Mouse (Mus musculus): ENCODE data around the gene Ptprh. TPM values are rescaled to one million over a fixed set of nuclear protein-coding genes. Genes with fewer than 3 reads are reported as not detected.

Gene Ptprh
- 0.17 TPM in 1 of 2 replicates, not detected in the other for polyA plus RNA-seq (2015; fragmentation: Nextera tagmentation; extraction: Ambion mirVana)

DNA sequence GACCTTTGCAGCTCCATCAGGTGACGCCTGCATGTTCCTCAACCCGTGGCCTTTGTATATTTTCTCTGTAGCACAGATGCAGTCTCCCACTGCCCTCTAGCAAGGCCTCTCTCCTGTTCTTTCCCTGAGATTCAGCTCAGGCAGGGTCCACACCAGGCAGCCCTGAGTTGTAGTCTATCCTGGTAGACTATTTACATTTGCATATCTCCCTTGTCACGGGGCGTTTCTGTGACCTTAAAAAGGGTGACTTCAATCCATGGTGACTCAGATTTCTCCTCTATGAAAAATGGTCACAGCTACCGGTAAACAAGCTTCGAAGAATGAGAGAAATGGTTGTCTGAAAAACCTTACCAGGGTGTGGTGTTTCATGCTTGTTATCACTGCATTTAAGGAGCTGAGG, at the start of gene Ptprh:
TSS of gene Ptprh (minus strand) at position 169 of the 400 bp plus-strand sequence.
- ATAC-seq (replicated peaks; ENCODE audit: extremely low read depth, insufficient read depth, low FRiP score) = no peak
- no peak within 1 kb of the TSS for H3K4me3 ChIP-seq (ENCODE audit: low read length)
- no peak within 1 kb of the TSS for H3K27ac ChIP-seq (ENCODE audit: low read length)
- H3K9ac ChIP-seq (ENCODE audit: low read length) = no peak within 1 kb of the TSS
- WGBS = 61% methylated on average over 6 of the region's 6 CpGs
- no peaks in the 10 kb centered on the region for H3K4me1 ChIP-seq (ENCODE audit: control insufficient read depth, insufficient read depth, low read length)
- H3K27me3 ChIP-seq (ENCODE audit: control insufficient read depth, insufficient read depth, low read length) = no peaks in the 10 kb centered on the region
- H3K4me2 ChIP-seq (ENCODE audit: low read depth, low read length) = no peak within 1 kb of the TSS
- no peaks in the 10 kb centered on the region for H3K36me3 ChIP-seq (ENCODE audit: control insufficient read depth, insufficient read depth)
- H3K9me3 ChIP-seq (replicated peaks; ENCODE audit: control insufficient read depth, low read length) = no peaks in the 10 kb centered on the region

DNA sequence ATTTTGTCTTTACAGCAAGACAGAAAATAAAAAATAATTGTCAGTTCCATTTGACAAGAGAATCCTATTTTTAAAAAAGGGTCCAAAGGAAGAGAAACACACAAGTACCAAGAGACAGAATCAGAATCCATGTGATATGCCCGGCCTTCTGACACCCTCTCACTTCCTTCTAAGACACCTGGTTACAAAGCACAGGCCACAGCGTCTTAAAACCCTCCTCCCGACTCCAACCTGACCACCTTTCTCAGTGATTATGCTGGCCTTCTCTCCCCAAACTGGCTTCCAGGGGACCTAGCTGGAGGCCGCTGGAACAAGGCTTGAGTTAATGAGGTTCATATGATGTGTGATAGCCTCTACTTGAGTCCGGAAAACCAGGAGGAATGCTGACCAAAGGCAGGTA, 49.5 kb upstream of the Ptprh start:
- peak overlapping the region; percentile 79 for H3K27ac ChIP-seq (ENCODE audit: low read length)
- no peaks in the 10 kb centered on the region for H3K9me3 ChIP-seq (replicated peaks; ENCODE audit: control insufficient read depth, low read length)
- no peaks in the 10 kb centered on the region for H3K27me3 ChIP-seq (ENCODE audit: control insufficient read depth, insufficient read depth, low read length)
- WGBS = 72% methylated on average over 5 of the region's 5 CpGs
- ATAC-seq (replicated peaks; ENCODE audit: extremely low read depth, insufficient read depth, low FRiP score) = no peak
- peak overlapping the region; percentile 40 for H3K4me2 ChIP-seq (ENCODE audit: low read depth, low read length)
- H3K9ac ChIP-seq (ENCODE audit: low read length) = peak overlapping the region; percentile 54
- H3K4me3 ChIP-seq (ENCODE audit: low read length) = peak overlapping the region; percentile 21; the same call in 1 of the 2 replicates
- peaks cover 56% of the 10 kb centered on the region for H3K4me1 ChIP-seq (ENCODE audit: control insufficient read depth, insufficient read depth, low read length)
- H3K36me3 ChIP-seq (ENCODE audit: control insufficient read depth, insufficient read depth) = peaks cover 7% of the 10 kb centered on the region

DNA sequence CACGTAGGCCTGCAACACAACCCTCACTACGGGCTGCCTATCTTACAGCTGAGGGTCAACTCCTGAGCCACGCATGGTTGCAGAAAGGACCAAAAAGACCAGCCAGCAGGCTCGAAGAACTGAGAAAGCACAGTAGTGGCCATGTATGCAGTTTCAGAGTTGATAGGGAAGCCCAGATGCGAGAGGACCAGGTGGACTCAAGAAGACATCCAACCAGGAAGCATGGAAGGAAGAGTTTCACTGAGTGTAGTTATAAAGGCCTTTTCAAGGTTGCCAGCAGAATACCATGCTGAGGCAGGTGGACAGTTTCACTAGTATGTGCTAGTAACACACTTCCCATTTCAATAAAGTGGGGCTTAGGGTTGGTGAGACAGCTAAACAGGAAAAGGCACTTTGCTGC, 48.9 kb upstream of the Ptprh start:
- Histone ChIP-seq H3K27ac (ENCODE audit: low read length) (peak overlapping the region; percentile 23; the same call in 1 of the 2 replicates), H3K4me2 (ENCODE audit: low read depth, low read length) (no peak overlapping the region), H3K4me3 (ENCODE audit: low read length) (no peak overlapping the region), H3K9ac (ENCODE audit: low read length) (peak overlapping the region; percentile 54), H3K36me3 (ENCODE audit: control insufficient read depth, insufficient read depth) (peaks cover 7% of the 10 kb centered on the region), H3K27me3 (ENCODE audit: control insufficient read depth, insufficient read depth, low read length) (no peaks in the 10 kb centered on the region), H3K9me3 (replicated peaks; ENCODE audit: control insufficient read depth, low read length) (no peaks in the 10 kb centered on the region), H3K4me1 (ENCODE audit: control insufficient read depth, insufficient read depth, low read length) (peaks cover 55% of the 10 kb centered on the region)
- no peak for ATAC-seq (replicated peaks; ENCODE audit: extremely low read depth, insufficient read depth, low FRiP score)
- WGBS = 55% methylated on average over 5 of the region's 5 CpGs

DNA sequence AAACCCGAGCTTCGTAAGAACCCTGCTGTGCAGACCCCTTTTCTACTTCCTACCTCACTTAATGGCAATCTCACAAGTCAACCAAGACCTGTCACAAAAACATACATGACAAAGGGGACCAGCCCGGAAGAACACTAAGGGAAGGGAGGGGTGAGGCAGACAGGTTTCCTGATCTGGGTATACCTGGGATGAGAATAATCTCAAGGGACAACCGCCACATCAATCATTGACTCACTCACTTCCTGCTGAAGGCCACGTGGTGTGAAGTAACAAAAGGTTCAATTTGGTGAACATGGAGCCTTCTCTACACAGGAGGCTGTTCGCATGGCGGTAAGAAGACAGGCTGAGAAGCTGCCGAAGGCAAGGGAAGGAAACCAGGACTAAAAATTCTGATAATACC, 47.7 kb upstream of the Ptprh start:
- no peak overlapping the region for H3K4me2 ChIP-seq (ENCODE audit: low read depth, low read length)
- no peak overlapping the region for H3K9ac ChIP-seq (ENCODE audit: low read length)
- H3K4me3 ChIP-seq (ENCODE audit: low read length) = no peak overlapping the region
- no peak overlapping the region for H3K27ac ChIP-seq (ENCODE audit: low read length)
- ATAC-seq (replicated peaks; ENCODE audit: extremely low read depth, insufficient read depth, low FRiP score) = no peak
- no peaks in the 10 kb centered on the region for H3K9me3 ChIP-seq (replicated peaks; ENCODE audit: control insufficient read depth, low read length)
- no peaks in the 10 kb centered on the region for H3K27me3 ChIP-seq (ENCODE audit: control insufficient read depth, insufficient read depth, low read length)
- WGBS = 59% methylated on average over 8 of the region's 8 CpGs
- peaks cover 8% of the 10 kb centered on the region for H3K36me3 ChIP-seq (ENCODE audit: control insufficient read depth, insufficient read depth)
- peaks cover 51% of the 10 kb centered on the region for H3K4me1 ChIP-seq (ENCODE audit: control insufficient read depth, insufficient read depth, low read length)

DNA sequence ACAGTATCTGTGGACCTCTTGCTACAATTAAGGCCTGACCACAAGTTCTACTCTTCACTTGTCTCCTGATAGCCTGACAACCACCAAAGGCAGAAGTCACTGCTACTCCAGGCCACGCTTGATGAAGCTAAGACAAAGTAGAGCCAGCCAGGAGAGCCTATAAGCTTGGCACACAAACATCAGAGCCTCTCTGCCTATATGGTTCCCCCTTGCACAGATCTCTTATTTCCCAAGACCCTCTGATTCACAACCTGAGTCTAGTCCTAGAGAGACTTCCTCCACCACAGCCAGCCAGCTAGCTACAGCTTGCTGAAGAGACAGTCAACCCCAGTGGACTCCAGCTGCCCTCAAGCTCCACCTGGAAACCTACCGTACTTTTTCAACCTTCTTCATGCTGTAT, 44.2 kb upstream of the Ptprh start:
- H3K9ac ChIP-seq (ENCODE audit: low read length) = no peak overlapping the region
- peaks cover 20% of the 10 kb centered on the region for H3K4me1 ChIP-seq (ENCODE audit: control insufficient read depth, insufficient read depth, low read length)
- H3K4me3 ChIP-seq (ENCODE audit: low read length) = no peak overlapping the region
- no peak for ATAC-seq (replicated peaks; ENCODE audit: extremely low read depth, insufficient read depth, low FRiP score)
- no peaks in the 10 kb centered on the region for H3K27me3 ChIP-seq (ENCODE audit: control insufficient read depth, insufficient read depth, low read length)
- no peak overlapping the region for H3K27ac ChIP-seq (ENCODE audit: low read length)
- H3K9me3 ChIP-seq (replicated peaks; ENCODE audit: control insufficient read depth, low read length) = no peaks in the 10 kb centered on the region
- no peak overlapping the region for H3K4me2 ChIP-seq (ENCODE audit: low read depth, low read length)
- peaks cover 28% of the 10 kb centered on the region for H3K36me3 ChIP-seq (ENCODE audit: control insufficient read depth, insufficient read depth)
- WGBS = 80% methylated on average over 2 of the region's 2 CpGs

DNA sequence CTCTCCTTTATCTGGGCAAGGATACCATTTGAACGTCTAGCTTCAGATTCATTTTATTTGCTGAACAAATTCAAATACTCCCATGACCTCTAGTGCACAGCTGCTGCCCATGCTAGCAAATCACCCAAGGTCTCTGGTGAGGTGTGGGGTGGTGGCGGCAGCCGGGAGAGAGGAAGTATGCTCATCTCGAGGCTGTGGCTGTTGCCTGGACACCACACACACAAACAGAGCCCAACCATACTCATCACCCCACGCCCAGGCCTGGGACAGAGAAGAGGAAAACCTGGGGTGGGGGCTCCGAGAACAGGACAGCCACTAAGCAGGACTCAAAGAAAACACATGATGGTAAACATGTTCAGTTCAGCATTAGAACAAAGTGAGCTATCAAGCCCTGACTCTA, 43.5 kb upstream of the Ptprh start:
- Histone ChIP-seq H3K9me3 (replicated peaks; ENCODE audit: control insufficient read depth, low read length) (no peaks in the 10 kb centered on the region), H3K9ac (ENCODE audit: low read length) (no peak overlapping the region; the same call in 1 of the 2 replicates), H3K27ac (ENCODE audit: low read length) (no peak overlapping the region), H3K27me3 (ENCODE audit: control insufficient read depth, insufficient read depth, low read length) (no peaks in the 10 kb centered on the region), H3K36me3 (ENCODE audit: control insufficient read depth, insufficient read depth) (peaks cover 29% of the 10 kb centered on the region), H3K4me2 (ENCODE audit: low read depth, low read length) (no peak overlapping the region), H3K4me3 (ENCODE audit: low read length) (no peak overlapping the region), H3K4me1 (ENCODE audit: control insufficient read depth, insufficient read depth, low read length) (peaks cover 13% of the 10 kb centered on the region)
- ATAC-seq (replicated peaks; ENCODE audit: extremely low read depth, insufficient read depth, low FRiP score) = peak; percentile 75
- 34% methylated on average over 6 of the region's 6 CpGs for whole genome bisulfite sequencing

DNA sequence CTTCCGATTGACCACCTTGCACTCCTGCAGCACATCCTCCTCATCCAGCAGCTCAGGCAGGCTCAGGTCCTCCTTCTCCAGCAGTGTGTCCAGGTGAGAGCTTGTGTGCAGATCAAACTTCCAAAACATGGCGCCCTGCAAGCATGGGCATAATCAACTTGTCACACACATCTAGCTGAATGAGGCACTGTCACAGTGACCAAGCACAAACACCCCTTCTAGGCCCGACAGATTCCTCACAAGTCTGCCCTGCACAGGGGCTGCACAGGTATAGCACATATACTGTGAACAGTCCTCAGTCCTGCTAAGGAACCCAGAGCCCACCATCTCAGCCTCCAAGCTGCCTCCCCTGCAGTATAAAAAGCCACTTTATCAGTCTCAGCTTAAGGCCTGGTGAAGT, 43.0 kb upstream of the Ptprh start:
- Histone ChIP-seq H3K9ac (ENCODE audit: low read length) (no peak overlapping the region; the same call in 1 of the 2 replicates), H3K4me2 (ENCODE audit: low read depth, low read length) (no peak overlapping the region), H3K4me3 (ENCODE audit: low read length) (no peak overlapping the region), H3K4me1 (ENCODE audit: control insufficient read depth, insufficient read depth, low read length) (peaks cover 9% of the 10 kb centered on the region), H3K27ac (ENCODE audit: low read length) (no peak overlapping the region), H3K36me3 (ENCODE audit: control insufficient read depth, insufficient read depth) (peaks cover 33% of the 10 kb centered on the region), H3K9me3 (replicated peaks; ENCODE audit: control insufficient read depth, low read length) (no peaks in the 10 kb centered on the region), H3K27me3 (ENCODE audit: control insufficient read depth, insufficient read depth, low read length) (no peaks in the 10 kb centered on the region)
- ATAC-seq (replicated peaks; ENCODE audit: extremely low read depth, insufficient read depth, low FRiP score) = no peak
- WGBS = 84% methylated on average over 3 of the region's 3 CpGs

DNA sequence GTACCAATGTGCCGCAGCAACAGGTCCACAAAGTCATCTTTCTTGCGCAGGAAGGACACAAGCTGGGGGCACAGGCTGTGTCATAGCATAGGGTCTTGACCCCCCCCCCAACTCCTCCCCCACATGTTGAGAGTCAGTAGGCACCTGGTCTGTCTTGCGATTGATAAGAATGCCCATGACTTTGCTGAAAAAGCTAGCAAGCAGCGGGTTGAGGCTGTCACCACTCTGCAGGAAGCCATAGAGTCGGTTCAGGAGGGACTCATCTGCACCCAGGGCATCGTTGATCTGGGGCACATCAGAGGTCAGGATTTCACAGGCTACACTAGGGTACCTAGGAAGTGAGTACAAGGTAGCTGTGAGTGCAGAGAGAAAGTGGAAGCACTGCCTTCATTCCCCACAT, 39.4 kb upstream of the Ptprh start:
- ATAC-seq (replicated peaks; ENCODE audit: extremely low read depth, insufficient read depth, low FRiP score) = no peak
- no peaks in the 10 kb centered on the region for H3K9me3 ChIP-seq (replicated peaks; ENCODE audit: control insufficient read depth, low read length)
- no peak overlapping the region for H3K27ac ChIP-seq (ENCODE audit: low read length)
- peaks cover 55% of the 10 kb centered on the region for H3K36me3 ChIP-seq (ENCODE audit: control insufficient read depth, insufficient read depth)
- no peak overlapping the region for H3K4me2 ChIP-seq (ENCODE audit: low read depth, low read length)
- H3K9ac ChIP-seq (ENCODE audit: low read length) = no peak overlapping the region
- no peak overlapping the region for H3K4me3 ChIP-seq (ENCODE audit: low read length)
- H3K27me3 ChIP-seq (ENCODE audit: control insufficient read depth, insufficient read depth, low read length) = no peaks in the 10 kb centered on the region
- WGBS = 82% methylated on average over 6 of the region's 6 CpGs
- peaks cover 9% of the 10 kb centered on the region for H3K4me1 ChIP-seq (ENCODE audit: control insufficient read depth, insufficient read depth, low read length)

DNA sequence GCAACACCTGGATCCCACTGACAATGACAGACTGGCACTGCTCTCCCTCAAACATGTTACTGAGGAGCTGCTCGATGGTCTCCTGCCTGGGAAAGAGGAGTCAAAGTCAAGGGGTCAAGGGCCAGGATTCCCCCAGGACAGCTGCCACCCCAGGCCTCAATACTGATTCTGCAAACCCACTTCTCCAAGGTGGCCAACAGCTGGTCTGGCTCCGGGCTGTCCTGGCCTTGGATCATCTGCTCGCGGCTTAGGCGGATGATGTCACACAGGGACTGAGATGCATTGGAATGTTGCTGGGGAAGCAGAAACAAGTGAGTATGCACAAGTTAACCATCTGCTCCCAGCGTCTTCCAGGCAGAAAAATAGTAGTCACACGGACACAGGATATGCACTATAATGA, 38.1 kb upstream of the Ptprh start:
- peaks cover 57% of the 10 kb centered on the region for H3K36me3 ChIP-seq (ENCODE audit: control insufficient read depth, insufficient read depth)
- no peaks in the 10 kb centered on the region; the same call in 1 of the 2 replicates for H3K4me1 ChIP-seq (ENCODE audit: control insufficient read depth, insufficient read depth, low read length)
- 76% methylated on average over 7 of the region's 7 CpGs for WGBS
- H3K4me2 ChIP-seq (ENCODE audit: low read depth, low read length) = no peak overlapping the region
- ATAC-seq (replicated peaks; ENCODE audit: extremely low read depth, insufficient read depth, low FRiP score) = no peak
- H3K9me3 ChIP-seq (replicated peaks; ENCODE audit: control insufficient read depth, low read length) = no peaks in the 10 kb centered on the region
- H3K4me3 ChIP-seq (ENCODE audit: low read length) = no peak overlapping the region
- no peak overlapping the region for H3K27ac ChIP-seq (ENCODE audit: low read length)
- no peaks in the 10 kb centered on the region for H3K27me3 ChIP-seq (ENCODE audit: control insufficient read depth, insufficient read depth, low read length)
- H3K9ac ChIP-seq (ENCODE audit: low read length) = no peak overlapping the region

Measured in heart, embryonic 16.5 days (tissue).